Mouse (Mus musculus) urinary bladder, postnatal 36 days (tissue): ENCODE data around the gene Engase.

Source experiments
- DNase-seq, 2 experiments: peaks; one replicate each; pipeline ENCODE4 v3.0.0; 2022; ENCODE audit warnings: low spot score in 2 of 2, mixed read lengths in 1 of 2

Engase gene

DNA sequence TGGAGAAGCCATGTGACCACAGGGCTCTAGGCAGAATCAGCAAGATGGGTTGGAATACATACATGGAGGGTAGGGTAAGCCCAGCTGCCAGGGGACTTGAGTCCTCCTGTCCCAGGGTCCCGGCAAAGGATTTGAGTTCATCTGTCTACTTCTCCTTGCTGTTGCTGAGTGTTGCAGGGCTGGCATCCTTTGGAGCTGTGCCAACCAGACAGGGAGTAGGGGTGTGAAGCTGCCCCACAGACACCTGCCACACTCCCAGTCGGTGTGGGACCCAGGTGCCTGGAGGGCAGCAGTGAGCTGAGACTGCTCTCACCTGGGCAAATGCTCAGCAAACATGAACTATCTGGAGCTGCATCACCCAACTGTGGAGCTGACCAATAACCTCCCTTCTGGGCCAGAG lies 44.3 kb downstream of the Engase start:
- DNase-seq: no peak

DNA sequence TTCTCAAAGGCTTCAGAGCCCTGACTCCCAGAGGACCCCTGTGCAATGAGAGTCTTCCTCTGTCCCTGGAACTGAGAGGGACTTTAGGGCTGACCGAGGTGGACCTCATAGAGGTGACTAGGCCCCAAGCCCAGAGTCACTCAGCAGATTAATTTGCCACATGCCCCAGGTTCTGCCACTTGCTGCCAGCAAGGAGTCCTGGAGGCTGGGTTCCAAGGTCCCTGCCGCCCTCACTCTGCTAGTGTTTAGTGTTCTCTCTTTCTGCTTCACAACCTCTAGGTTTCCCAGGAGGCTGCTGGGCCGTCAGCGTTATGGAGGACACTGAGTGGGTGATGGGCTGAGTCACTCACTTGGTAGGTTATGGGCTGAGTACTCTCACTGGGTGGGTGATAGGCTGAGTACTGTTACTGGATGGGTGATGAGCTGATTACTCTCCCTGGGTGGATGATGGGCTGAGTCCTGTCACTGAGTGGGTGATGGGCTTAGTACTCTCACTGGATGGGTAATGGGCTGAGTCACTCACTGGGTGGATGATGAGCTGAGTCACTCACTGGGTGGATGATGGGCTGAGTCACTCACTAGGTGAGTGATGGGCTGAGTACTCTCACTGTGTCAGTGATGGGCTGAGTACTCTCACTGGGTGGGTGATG lies 47.0 kb downstream of the Engase start:
- no peak for DNase-seq

DNA sequence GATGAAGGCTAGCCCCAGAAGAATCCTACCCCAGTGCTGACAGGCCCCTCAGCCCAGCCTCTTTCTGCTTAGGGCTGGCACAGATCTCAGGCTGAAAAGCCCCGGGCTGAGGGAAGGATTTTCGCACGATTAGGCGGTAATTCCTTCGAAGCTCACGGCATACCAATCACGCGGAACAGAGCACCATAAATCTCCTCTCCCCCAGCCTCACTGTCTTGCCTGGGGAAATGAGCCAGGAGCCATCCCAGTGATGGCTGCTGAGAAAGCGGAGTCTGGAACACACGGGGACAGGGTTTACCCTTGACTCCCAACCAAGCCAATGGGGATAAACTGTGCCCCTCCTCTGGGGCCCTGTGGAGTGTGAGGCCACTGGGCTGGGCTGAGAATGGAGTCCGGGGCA lies 48.4 kb downstream of the Engase start:
- DNase-seq: no peak

DNA sequence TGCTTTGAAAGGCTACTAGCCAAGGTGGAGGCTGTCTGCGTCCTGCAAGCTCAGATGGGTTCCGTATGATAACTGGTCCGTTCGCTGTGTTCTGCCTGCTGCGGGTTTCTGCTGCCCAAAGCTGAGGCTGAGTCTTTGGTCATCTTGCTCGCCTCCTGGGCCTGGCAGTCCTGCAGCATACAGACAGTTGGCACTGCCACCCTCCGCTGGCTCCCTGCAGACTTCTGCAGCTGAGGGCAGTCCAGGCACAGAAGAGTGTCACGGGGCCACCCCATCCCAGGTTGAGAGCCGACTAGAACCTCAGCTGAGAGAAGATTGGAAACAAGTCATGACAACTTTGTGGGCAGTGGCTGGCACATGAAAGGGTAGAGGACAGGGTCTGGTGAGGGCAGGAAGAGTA lies 52.1 kb downstream of the Engase start:
- DNase-seq: no peak

DNA sequence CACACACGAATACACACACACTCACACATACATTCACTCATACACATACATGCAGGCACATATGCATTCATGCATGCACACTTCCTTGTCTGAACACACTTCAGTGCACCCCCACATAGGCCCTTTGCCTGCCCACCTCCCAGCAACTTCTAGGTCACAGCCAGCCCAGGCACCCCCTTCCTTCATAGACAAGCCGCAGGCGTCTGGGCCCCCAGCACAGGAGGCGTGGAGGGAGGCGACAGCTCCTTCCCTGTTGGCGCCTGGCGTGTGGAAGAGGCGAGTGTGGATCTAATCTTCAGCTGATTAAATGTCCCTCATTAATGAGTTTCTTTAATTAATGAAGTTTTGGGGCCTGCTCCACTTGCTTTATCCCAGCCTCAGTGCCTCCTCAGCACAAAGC lies 53.7 kb downstream of the Engase start:
- DNase-seq: no peak

DNA sequence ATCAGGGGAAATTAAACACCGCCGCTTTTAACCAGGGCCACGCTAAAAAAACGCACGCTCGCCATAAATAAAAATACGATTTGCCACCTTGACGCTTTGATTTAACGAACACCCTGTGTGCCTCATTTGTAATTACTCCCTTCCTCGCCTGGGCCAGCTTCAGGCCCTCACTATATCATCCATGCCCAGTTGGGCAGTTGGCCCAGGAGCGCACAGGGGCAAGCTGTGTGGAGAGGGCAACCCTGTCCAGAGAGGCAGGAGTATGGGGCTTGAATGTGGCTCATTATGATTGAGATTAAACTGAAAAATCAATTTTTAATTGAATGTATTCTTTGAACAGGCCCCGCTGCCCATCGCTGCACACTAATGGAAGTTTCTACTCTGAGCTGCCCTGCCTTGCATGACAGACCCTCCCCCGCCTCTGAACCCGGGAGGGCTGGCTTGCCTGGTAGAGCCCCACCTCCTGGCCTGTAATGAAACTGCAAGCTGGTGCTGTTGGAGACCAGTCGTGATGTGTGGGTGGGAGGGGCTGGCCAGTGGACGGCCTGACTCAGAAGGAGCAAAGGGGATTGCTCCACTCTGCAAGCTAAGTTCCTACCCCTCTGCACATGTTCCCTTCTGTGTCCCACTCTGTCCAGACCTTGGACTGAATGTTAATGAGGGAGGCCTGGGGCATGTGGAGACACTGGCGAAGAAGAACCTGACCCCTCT lies 57.9 kb downstream of the Engase start:
- peak in 1 of 2 experiments; percentile 11 for DNase-seq

DNA sequence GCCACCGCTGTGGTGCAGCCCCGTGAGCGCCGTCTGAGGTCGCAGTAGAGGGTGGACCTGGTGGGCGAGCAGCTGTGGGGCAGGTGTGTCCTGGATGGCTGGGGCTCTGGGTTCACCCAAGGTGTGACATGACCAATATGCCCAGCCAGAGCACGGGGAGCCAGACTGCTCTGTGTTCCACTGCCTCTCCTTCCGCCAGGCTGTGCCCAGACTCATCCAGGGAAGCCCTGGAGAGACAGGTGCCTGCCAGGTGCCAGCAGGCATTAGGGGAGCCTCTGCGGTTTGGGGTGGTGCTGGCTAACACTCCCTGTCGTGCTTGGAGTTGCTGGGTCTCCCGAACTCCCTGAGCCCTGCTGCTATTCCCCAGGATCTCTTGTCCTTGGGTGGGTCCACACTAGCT lies 61.4 kb downstream of the Engase start:
- DNase-seq: no peak
